Mouse (Mus musculus) liver, postnatal 0 days (tissue): ENCODE results near the gene Paqr5. TPM values are rescaled to one million over a fixed set of nuclear protein-coding genes. Genes with fewer than 3 reads are reported as not detected.

Experiments used
- ATAC-seq: fragments of 200-750 bp; cut with Nextera tagmentation; 2 replicates; pipeline ENCODE4 v1.8.0; 2017; ENCODE audit warnings: mild to moderate bottlenecking, moderate library complexity
- DNase-seq: peaks from one replicate; pipeline ENCODE4 v3.0.0-alpha.2; 2016
- H3K27ac ChIP-seq: fragments of 300-500 bp; sonication (generic); 2 replicates; pipeline ENCODE4 v1.5.1; 2014; ENCODE audit warnings: antibody characterized with exemption, moderate library complexity, mild to moderate bottlenecking, low read depth
- H3K27me3 ChIP-seq: fragments of 300-500 bp; sonication (generic); 2 replicates; pipeline ENCODE4 v1.6.1; 2014; ENCODE audit warnings: low read length, control low read depth, mixed read lengths; ENCODE audit not compliant: insufficient read depth
- H3K36me3 ChIP-seq: fragments of 300-500 bp; sonication (generic); replicated peaks from 2 replicates; pipeline ENCODE4 v1.6.1; 2014; ENCODE audit warnings: mild to moderate bottlenecking, control low read depth, low read length, moderate library complexity, mixed read lengths; ENCODE audit not compliant: insufficient read depth
- H3K4me1 ChIP-seq: fragments of 300-500 bp; sonication (generic); 2 replicates; pipeline ENCODE4 v1.6.1; 2014; ENCODE audit warnings: antibody characterized with exemption, mild to moderate bottlenecking, control low read depth; ENCODE audit not compliant: insufficient read depth
- H3K4me2 ChIP-seq: fragments of 300-500 bp; sonication (generic); 2 replicates; pipeline ENCODE4 v1.6.1; 2014; ENCODE audit warnings: low read depth, mild to moderate bottlenecking, low read length, moderate library complexity, mixed read lengths
- H3K4me3 ChIP-seq: fragments of 300-500 bp; sonication (generic); 2 replicates; pipeline ENCODE4 v1.5.1; 2014; ENCODE audit warnings: low read depth, low read length
- H3K9ac ChIP-seq: fragments of 300-500 bp; sonication (generic); replicated peaks from 2 replicates; pipeline ENCODE4 v1.6.1; 2014; ENCODE audit warnings: mild to moderate bottlenecking, moderate library complexity
- H3K9me3 ChIP-seq: fragments of 300-500 bp; sonication (generic); 2 replicates; pipeline ENCODE4 v1.6.1; 2016; ENCODE audit warnings: mild to moderate bottlenecking, control low read depth, low read length, mixed read lengths
- CTCF ChIP-seq: sonication (generic); IDR thresholded peaks from 2 replicates; pipeline ENCODE4 v1.5.1; 2016; ENCODE audit warnings: antibody characterized with exemption, low read depth
- EP300 ChIP-seq: IDR thresholded peaks from 2 replicates; pipeline ENCODE4 v1.6.1; 2016; ENCODE audit warnings: antibody characterized with exemption, low read depth, mild to moderate bottlenecking
- WGBS: fragments of 180-500 bp; shearing (Covaris S2); extraction: QIAGEN DNeasy Blood & Tissue Kit; methylation state at CpG from one replicate; pipeline ENCODE4 v1.1.7; 2014; ENCODE audit not compliant: insufficient replicate concordance; 5-methylcytosine and 5-hydroxymethylcytosine counted together
- polyA plus RNA-seq: library from polyadenylated mRNA; unstranded; fragments of >200 nt; fragmentation: Nextera tagmentation; extraction: Ambion mirVana; gene quantifications from 2 replicates; pipeline ENCODE4 v1.2.1, GENCODE M21; 2015

Paqr5 gene
- polyA plus RNA-seq, 1 experiment from 2014 or later, result 0.16 TPM

GRCm38 (mm10) chr9:62025056-62025455, 1.6 kb downstream of the Paqr5 start:
- Histone ChIP-seq H3K9ac (no peak overlapping the region), H3K4me2 (no peak overlapping the region), H3K4me1 (peaks cover 12% of the 10 kb centered on the region), H3K27me3 (peaks cover 21% of the 10 kb centered on the region; the same call in 1 of the 2 replicates), H3K9me3 (no peaks in the 10 kb centered on the region), H3K4me3 (no peak overlapping the region), H3K36me3 (no peaks in the 10 kb centered on the region), H3K27ac (no peak overlapping the region)
- DNase-seq, result no peak
- WGBS, result 56% methylated on average over 5 of the region's 5 CpGs
- TF ChIP-seq EP300 (no peak), CTCF (no peak)
- ATAC-seq, result no peak

GRCm38 (mm10) chr9:62023879-62024278, 2.8 kb downstream of the Paqr5 start:
- no peak for TF ChIP-seq CTCF
- TF ChIP-seq EP300, result no peak
- Histone ChIP-seq H3K27me3 (peaks cover 21% of the 10 kb centered on the region; the same call in 1 of the 2 replicates), H3K4me1 (peaks cover 12% of the 10 kb centered on the region), H3K4me3 (no peak overlapping the region), H3K9me3 (no peaks in the 10 kb centered on the region), H3K36me3 (no peaks in the 10 kb centered on the region), H3K4me2 (no peak overlapping the region), H3K27ac (no peak overlapping the region), H3K9ac (no peak overlapping the region)
- ATAC-seq, result no peak
- WGBS, result 52% methylated on average over 4 of the region's 4 CpGs
- DNase-seq, result no peak

- no peak for TF ChIP-seq EP300
- TF ChIP-seq CTCF, result no peak
- Histone ChIP-seq H3K4me1 (peaks cover 12% of the 10 kb centered on the region), H3K4me2 (no peak overlapping the region), H3K9ac (no peak overlapping the region), H3K9me3 (no peaks in the 10 kb centered on the region), H3K27me3 (peaks cover 21% of the 10 kb centered on the region; the same call in 1 of the 2 replicates), H3K36me3 (no peaks in the 10 kb centered on the region), H3K4me3 (no peak overlapping the region), H3K27ac (no peak overlapping the region)
- peak; percentile 31 for DNase-seq
- no peak for ATAC-seq
- 72% methylated on average over 6 of the region's 6 CpGs for WGBS
Measured at GRCm38 (mm10) chr9:62022961-62023680, 3.5 kb downstream of the Paqr5 start.

DNA sequence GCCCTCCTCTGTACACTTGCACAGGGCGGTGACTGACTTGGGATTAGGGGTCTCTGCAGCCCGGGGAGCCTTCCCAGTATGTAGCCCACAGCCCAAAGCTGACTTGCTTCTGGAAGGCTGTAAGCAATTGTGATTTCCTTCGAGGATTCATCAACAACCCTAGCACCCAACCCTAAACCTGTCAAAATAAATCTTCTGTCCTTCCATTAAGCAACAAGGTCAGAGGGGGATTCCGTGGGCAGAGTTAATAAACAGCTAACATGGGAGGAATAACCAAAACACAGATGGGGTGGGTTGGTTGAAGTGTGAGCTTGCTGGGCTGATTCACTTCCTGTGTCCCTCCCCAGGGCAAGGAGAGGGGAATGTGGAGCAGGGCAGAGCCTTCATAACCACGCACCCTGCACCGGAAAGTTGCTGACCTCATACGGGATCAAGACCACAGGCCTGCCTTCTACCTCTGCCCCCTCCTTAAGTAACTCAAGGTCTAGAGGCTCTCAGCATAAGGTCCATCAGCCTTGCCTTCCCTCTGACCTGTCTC, 5.0 kb downstream of the Paqr5 start:
- no peak for DNase-seq
- no peak overlapping the region for H3K9ac ChIP-seq
- no peaks in the 10 kb centered on the region for H3K36me3 ChIP-seq
- no peak overlapping the region for H3K4me3 ChIP-seq
- no peaks in the 10 kb centered on the region for H3K9me3 ChIP-seq
- H3K27ac ChIP-seq, result no peak overlapping the region
- no peak for ATAC-seq
- 0 out of 2 replicates have a peak, but pooled peaks cover 14% of the 10 kb centered on the region for H3K27me3 ChIP-seq
- peaks cover 7% of the 10 kb centered on the region for H3K4me1 ChIP-seq
- no peak overlapping the region for H3K4me2 ChIP-seq
- TF ChIP-seq CTCF (no peak), EP300 (no peak)
- 37% methylated on average over 7 of the region's 7 CpGs for whole genome bisulfite sequencing

DNA sequence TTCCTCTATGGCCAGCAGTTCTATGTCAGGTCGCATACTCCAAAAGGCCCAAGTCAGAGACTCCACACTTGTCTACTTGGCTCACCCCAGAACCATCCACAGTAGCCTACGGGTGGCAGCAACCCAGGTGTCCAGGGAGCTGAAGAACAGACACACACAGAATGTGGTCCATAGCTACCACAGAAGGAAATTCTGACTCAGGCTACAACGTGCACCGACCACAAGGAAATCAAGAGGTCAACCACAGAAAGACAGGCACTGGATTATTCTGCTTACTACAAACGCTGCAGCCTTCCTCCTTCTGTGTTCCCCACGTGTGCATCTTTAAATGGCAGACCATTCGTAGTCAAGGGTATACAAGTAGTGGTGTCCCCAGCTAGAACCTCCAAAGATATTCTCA, 6.4 kb downstream of the Paqr5 start:
- no peak for DNase-seq
- Histone ChIP-seq H3K27ac (no peak overlapping the region), H3K36me3 (no peaks in the 10 kb centered on the region), H3K4me1 (peaks cover 3% of the 10 kb centered on the region; the same call in 1 of the 2 replicates), H3K4me3 (no peak overlapping the region), H3K4me2 (no peak overlapping the region), H3K27me3 (0 out of 2 replicates have a peak, but pooled peaks cover 4% of the 10 kb centered on the region), H3K9ac (no peak overlapping the region), H3K9me3 (no peaks in the 10 kb centered on the region)
- TF ChIP-seq EP300 (no peak), CTCF (no peak)
- ATAC-seq, result no peak
- WGBS, result 30% methylated on average over 7 of the region's 7 CpGs

DNA sequence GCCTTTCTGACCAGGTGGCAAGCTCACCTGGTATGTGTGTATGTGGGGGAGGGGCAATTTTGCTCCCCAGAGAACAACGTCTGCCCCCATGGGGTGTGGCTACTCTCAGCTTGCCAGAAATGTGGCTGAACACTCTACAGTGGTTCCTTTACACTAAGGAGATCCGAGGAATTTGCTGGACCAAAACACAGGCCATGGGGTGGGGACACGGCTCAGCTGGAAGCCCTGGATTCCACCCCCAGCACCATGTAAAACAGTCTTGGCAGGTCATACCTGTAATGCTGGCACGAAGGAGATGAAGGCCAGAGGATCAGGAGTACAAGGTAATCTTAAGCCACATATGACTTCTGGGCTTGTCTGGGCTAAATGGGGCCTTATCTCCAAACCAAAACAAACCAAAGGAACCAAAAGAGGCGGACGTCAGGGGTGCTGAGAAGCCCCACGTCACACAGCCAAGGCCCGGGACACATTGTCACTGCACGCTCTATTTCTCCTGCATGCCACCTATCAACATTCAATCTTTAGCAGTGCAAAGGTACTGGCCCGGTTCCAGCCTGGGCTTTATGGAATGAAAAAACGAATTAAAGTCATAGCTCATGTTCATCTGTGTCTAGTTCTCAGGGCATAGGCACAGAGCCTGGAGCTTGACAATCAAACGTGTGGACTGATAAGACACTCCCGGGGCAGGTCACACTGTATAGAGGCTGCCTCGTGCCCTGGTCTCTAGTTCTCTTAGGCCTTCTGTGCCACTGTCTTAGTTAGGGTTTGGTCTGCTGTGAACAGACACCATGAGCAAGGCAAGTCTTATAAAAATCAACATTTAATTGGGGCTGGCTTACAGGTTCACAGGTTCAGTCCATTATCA, 8.2 kb downstream of the Paqr5 start:
- Histone ChIP-seq H3K27me3 (no peaks in the 10 kb centered on the region), H3K4me2 (no peak overlapping the region), H3K9ac (no peak overlapping the region), H3K9me3 (no peaks in the 10 kb centered on the region), H3K27ac (no peak overlapping the region), H3K4me3 (no peak overlapping the region), H3K36me3 (no peaks in the 10 kb centered on the region), H3K4me1 (peaks cover 3% of the 10 kb centered on the region; the same call in 1 of the 2 replicates)
- no peak for DNase-seq
- TF ChIP-seq EP300, result no peak
- no peak for TF ChIP-seq CTCF
- ATAC-seq, result no peak
- WGBS, result 58% methylated on average over 14 of the region's 14 CpGs
